Mouse (Mus musculus) C2C12 (cell line): ENCODE measurements at regions not wholly inside any gene's neighbourhood (a gene's known extent, or its start where the extent isn't known, plus 50 kb on each side); places are given as distances from the start of the nearest gene placed in this dataset.

Source experiments
- CTCF ChIP-seq: IDR thresholded peaks from one replicate; pipeline ENCODE4 v1.5.1; 2011; ENCODE audit not compliant: control insufficient read depth, insufficient read depth, insufficient read length
- MAX ChIP-seq: IDR thresholded peaks from one replicate; pipeline ENCODE4 v1.6.1; 2011; ENCODE audit warnings: mild to moderate bottlenecking, control low read depth

DNA sequence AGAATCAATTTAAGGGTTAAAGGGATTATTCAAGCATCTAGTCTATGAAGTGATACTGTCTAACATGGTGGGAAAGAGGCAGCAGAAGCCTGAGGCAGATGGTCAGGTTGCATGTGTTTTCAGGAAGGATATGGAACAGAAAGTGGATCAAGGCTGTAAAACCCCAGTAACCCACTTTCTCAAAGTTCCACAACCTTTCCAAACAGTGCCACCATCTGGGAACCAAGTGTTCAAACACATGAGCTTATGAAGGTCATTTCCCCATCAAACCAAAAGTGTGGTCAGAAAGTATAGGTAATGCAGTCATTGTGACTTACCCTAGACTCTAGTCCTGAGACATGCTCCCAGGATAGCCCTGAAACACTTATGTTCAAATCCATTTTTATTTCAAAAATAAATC lies 312.8 kb upstream of the Tenm4 start:
- TF ChIP-seq CTCF (no peak), MAX (no peak)
